Mouse (Mus musculus) heart, postnatal 36 days (tissue): Measurements from ENCODE around the gene Cbfa2t2. TPM values are rescaled to one million over a fixed set of nuclear protein-coding genes. Genes with fewer than 3 reads are reported as not detected.

Experiments used
- DNase-seq, 2 experiments: peaks; one replicate each; pipeline ENCODE4 v3.0.0; 2021 to 2022
- intact Hi-C: fragments of 180-260 bp; cut with DNase I; formaldehyde crosslinking; loops from one replicate; pipeline ENCODE4 v1.15.1; 2025
- total RNA-seq, 2 experiments: library from RNA; stranded (reverse); gene quantifications; 2 replicates each; pipeline ENCODE4 v1.2.3; 2021

Gene Cbfa2t2
- total RNA-seq, 2 experiments from 2014 or later: 13.7 to 15.9 TPM

- intact Hi-C loops: no loop called here
- DNase-seq: no peak
These were observed 96.6 kb downstream of the Cbfa2t2 start for GRCm38 (mm10) chr2:154532888-154533287.

GRCm38 (mm10) chr2:154534704-154535270 is 98.5 kb downstream of the Cbfa2t2 start:
- intact Hi-C loops: no loop called here

GRCm38 (mm10) chr2:154538310-154538709 is 102.0 kb downstream of the Cbfa2t2 start:
- no peak for DNase-seq
- intact Hi-C loops: loop anchor here (2.0 kb wide), 1 partner anchor 122 kb away; no protein-coding TSS in a partner anchor

More at GRCm38 (mm10) chr2:154534704-154535270, 98.5 kb downstream of the Cbfa2t2 start:
- DNase-seq: no peak

- no peak for DNase-seq
- intact Hi-C loops: loop anchor here (2.0 kb wide), 1 partner anchor 122 kb away; no protein-coding TSS in a partner anchor
These were observed 102.4 kb downstream of the Cbfa2t2 start for GRCm38 (mm10) chr2:154538710-154539109.

- no peak for DNase-seq
- intact Hi-C loops: loop anchor here (2.0 kb wide), 1 partner anchor 123 kb away; no protein-coding TSS in a partner anchor
These were observed 103.4 kb downstream of the Cbfa2t2 start for GRCm38 (mm10) chr2:154539720-154540119.

GRCm38 (mm10) chr2:154541630-154542029 is 105.3 kb downstream of the Cbfa2t2 start:
- no peak for DNase-seq
- intact Hi-C loops: no loop called here

GRCm38 (mm10) chr2:154543567-154544347 is 107.5 kb downstream of the Cbfa2t2 start:
- intact Hi-C loops: no loop called here

GRCm38 (mm10) chr2:154546711-154547110 is 110.4 kb downstream of the Cbfa2t2 start, which contains the start of gene 1700003F12Rik:
Gene 1700003F12Rik (plus strand): TSS chr2:154547085.
- DNase-seq: no peak
- intact Hi-C loops: no loop called here

More at GRCm38 (mm10) chr2:154543567-154544347, 107.5 kb downstream of the Cbfa2t2 start:
- peak; percentile 58 to 66 for DNase-seq

- intact Hi-C loops: no loop called here
- no peak for DNase-seq
These were observed 112.4 kb downstream of the Cbfa2t2 start for GRCm38 (mm10) chr2:154548688-154549087.

- DNase-seq: peak; percentile 54 to 60
- intact Hi-C loops: no loop called here
These were observed 113.0 kb downstream of the Cbfa2t2 start for GRCm38 (mm10) chr2:154549127-154549885.

GRCm38 (mm10) chr2:154549886-154550189 is 113.6 kb downstream of the Cbfa2t2 start:
- DNase-seq: no peak
- intact Hi-C loops: loop anchor here (2.0 kb wide), 1 partner anchor 65 kb away; no protein-coding TSS in a partner anchor

- intact Hi-C loops: loop anchor here (2.0 kb wide), 1 partner anchor 64 kb away; no protein-coding TSS in a partner anchor
- DNase-seq: no peak
These were observed 114.7 kb downstream of the Cbfa2t2 start for GRCm38 (mm10) chr2:154550937-154551336.

- intact Hi-C loops: loop anchor here (2.0 kb wide), 1 partner anchor 63 kb away; no protein-coding TSS in a partner anchor
- DNase-seq: no peak
These were observed 115.2 kb downstream of the Cbfa2t2 start, which contains the start of gene Actl10 for GRCm38 (mm10) chr2:154551476-154551875. Gene Actl10 (plus strand): TSS chr2:154551776.

- no peak for DNase-seq
These were observed 115.6 kb downstream of the Cbfa2t2 start for GRCm38 (mm10) chr2:154551927-154552326.

GRCm38 (mm10) chr2:154552424-154552907 is 116.2 kb downstream of the Cbfa2t2 start:
- DNase-seq: peak; percentile 61 to 66
- intact Hi-C loops: no loop called here

More at GRCm38 (mm10) chr2:154551927-154552326, 115.6 kb downstream of the Cbfa2t2 start:
- intact Hi-C loops: loop anchor here (2.0 kb wide), 1 partner anchor 63 kb away; no protein-coding TSS in a partner anchor

GRCm38 (mm10) chr2:154555235-154555634 is 119.0 kb downstream of the Cbfa2t2 start:
- no peak for DNase-seq
- intact Hi-C loops: no loop called here

GRCm38 (mm10) chr2:154557184-154557832 is 121.0 kb downstream of the Cbfa2t2 start:
- intact Hi-C loops: no loop called here
- no peak for DNase-seq

GRCm38 (mm10) chr2:154558264-154559039 is 122.2 kb downstream of the Cbfa2t2 start, which contains the start of gene Necab3:
Gene Necab3 (minus strand): TSS chr2:154558890.
- DNase-seq: no peak
- intact Hi-C loops: no loop called here

GRCm38 (mm10) chr2:154563612-154564170 is 127.4 kb downstream of the Cbfa2t2 start:
- intact Hi-C loops: no loop called here

More at GRCm38 (mm10) chr2:154563612-154564170, 127.4 kb downstream of the Cbfa2t2 start:
- DNase-seq: no peak
